Mouse (Mus musculus) thymus, adult 2 months (tissue): ENCODE data around the gene Lect2.

ENCODE experiments used
- CTCF ChIP-seq: fragments of 200-500 bp; IDR thresholded peaks from 2 replicates; pipeline ENCODE4 v1.5.1; 2012; ENCODE audit warnings: mild to moderate bottlenecking, control low read depth, low read length, moderate library complexity, borderline replicate concordance; ENCODE audit not compliant: control insufficient read depth, poor library complexity, insufficient read depth; ENCODE audit errors: extremely low read depth
- POLR2A ChIP-seq: fragments of 200-500 bp; IDR thresholded peaks from 2 replicates; pipeline ENCODE4 v1.6.1; 2012; ENCODE audit warnings: mild to moderate bottlenecking, low read length, control low read depth, moderate library complexity; ENCODE audit not compliant: control insufficient read depth, poor library complexity, insufficient read depth; ENCODE audit errors: extremely low read depth

DNA sequence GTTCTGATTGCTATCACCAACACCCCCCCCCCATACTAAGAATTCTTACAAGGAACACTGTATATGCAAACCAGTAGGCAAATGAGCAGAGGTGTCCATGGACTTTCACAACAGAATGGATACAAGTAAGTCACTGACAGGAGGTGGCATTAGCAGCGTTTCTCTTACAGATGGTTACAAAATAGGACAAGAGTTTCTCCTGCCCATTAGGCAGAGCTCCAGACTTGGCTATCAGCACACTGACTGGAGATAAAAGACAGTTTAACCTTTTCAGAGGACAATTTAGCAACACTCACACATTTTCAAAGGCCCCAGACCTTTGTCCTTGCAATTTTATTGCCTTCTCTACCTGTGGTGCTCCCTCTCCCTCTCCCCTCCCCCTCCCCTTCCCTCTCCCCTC is 2.3 kb upstream of the Lect2 start:
- no peak for TF ChIP-seq CTCF
- TF ChIP-seq POLR2A: no peak
